Mouse (Mus musculus) kidney, postnatal 25 days (tissue): ENCODE measurements around the gene Adrb1.

ENCODE experiments used
- DNase-seq, 2 experiments: peaks; one replicate each; pipeline ENCODE4 v3.0.0; 2021; ENCODE audit warnings: mixed read lengths in 2 of 2

The Adrb1 gene

GRCm38 (mm10) chr19:56703238-56704097, 18.5 kb upstream of the Adrb1 start:
- DNase-seq, result peak in 1 of 2 experiments; percentile 47

- DNase-seq, result no peak
Observed at GRCm38 (mm10) chr19:56705026-56705675, 16.8 kb upstream of the Adrb1 start.

- DNase-seq, result no peak
Observed at GRCm38 (mm10) chr19:56708794-56709193, 13.2 kb upstream of the Adrb1 start.

- no peak for DNase-seq
Observed at GRCm38 (mm10) chr19:56710131-56710905, 11.7 kb upstream of the Adrb1 start.

GRCm38 (mm10) chr19:56713613-56714012, 8.4 kb upstream of the Adrb1 start:
- DNase-seq, result no peak

- DNase-seq, result no peak
Observed at GRCm38 (mm10) chr19:56714661-56715170, 7.3 kb upstream of the Adrb1 start.

- DNase-seq, result no peak
Observed at GRCm38 (mm10) chr19:56718046-56718445, 4.0 kb upstream of the Adrb1 start.

GRCm38 (mm10) chr19:56720882-56721281, 1.1 kb upstream of the Adrb1 start:
- no peak for DNase-seq

- DNase-seq, result peak in 1 of 2 experiments; percentile 39
Observed at GRCm38 (mm10) chr19:56722291-56722707, 300 bp downstream of the Adrb1 start.

GRCm38 (mm10) chr19:56722711-56723330, 822 bp downstream of the Adrb1 start:
- peak in 1 of 2 experiments; percentile 42 for DNase-seq

GRCm38 (mm10) chr19:56723331-56724125, 1.5 kb downstream of the Adrb1 start:
- peak; percentile 60 to 64 for DNase-seq

- peak; percentile 51 to 71 for DNase-seq
Observed at GRCm38 (mm10) chr19:56724126-56724597, 2.2 kb downstream of the Adrb1 start.

GRCm38 (mm10) chr19:56727170-56727877, 5.3 kb downstream of the Adrb1 start:
- no peak for DNase-seq

GRCm38 (mm10) chr19:56734033-56734572, 12.1 kb downstream of the Adrb1 start:
- DNase-seq, result no peak

GRCm38 (mm10) chr19:56735747-56736146, 13.7 kb downstream of the Adrb1 start:
- no peak for DNase-seq

- no peak for DNase-seq
Observed at GRCm38 (mm10) chr19:56736287-56736686, 14.3 kb downstream of the Adrb1 start.

GRCm38 (mm10) chr19:56745061-56745460, 23.1 kb downstream of the Adrb1 start:
- DNase-seq, result peak in 1 of 2 experiments; percentile 38

GRCm38 (mm10) chr19:56745528-56745927, 23.5 kb downstream of the Adrb1 start:
- no peak for DNase-seq

GRCm38 (mm10) chr19:56746618-56747017, 24.6 kb downstream of the Adrb1 start:
- DNase-seq, result no peak

- no peak for DNase-seq
Observed at GRCm38 (mm10) chr19:56747878-56748277, 25.9 kb downstream of the Adrb1 start.
